Mouse (Mus musculus): ENCODE measurements around the gene Mcm2.

Gene Mcm2

DNA sequence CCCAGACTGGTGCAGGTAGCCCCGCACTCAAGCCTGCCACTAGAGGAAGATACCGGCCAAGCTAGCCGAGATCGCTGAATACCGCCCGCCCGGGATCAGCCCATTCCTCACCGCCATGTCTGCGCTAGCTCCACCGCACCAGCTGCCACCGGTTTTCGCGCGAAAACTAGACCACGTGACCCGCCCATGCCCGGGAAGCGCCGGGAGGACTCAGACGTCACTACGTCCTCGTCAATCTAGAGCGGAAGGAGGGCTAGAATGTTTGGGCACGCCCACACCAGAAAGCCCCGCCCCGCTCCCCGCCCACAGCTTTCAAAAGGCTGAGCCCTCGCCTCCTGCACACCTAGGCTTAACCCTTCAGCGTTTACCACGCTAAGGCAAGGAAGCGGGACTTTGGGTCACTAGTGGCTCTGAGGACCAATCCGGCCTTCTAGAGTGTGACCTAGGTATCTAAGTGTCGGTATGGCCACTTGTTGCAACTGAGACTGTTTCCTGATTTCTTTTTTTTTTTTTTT, at the start of gene Mcm2:
TSS of gene Mcm2 (minus strand) at position 247 of the 515 bp plus-strand sequence.
- DNase-seq (ENCODE audit: low spot score): peak; percentile 98

DNA sequence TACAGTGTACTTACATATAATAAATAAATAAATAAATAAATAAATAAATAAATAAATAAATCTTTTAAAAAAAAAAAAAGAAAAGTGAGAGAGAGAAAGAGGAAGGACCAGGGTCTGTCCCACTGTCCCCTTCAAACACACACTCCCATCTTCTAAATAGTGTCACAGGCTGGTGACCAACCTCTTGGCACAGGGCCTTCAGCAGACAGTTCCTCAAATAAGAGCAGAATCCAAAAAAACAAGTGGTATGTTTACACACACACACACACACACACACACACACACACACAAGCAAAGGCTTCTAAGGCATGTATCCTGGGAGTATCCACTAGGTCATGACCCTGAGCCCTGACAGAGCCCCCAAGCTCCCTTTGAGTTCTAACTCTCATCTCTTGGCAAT, 49.2 kb upstream of the Mcm2 start:
- DNase-seq (ENCODE audit: low spot score): no peak

DNA sequence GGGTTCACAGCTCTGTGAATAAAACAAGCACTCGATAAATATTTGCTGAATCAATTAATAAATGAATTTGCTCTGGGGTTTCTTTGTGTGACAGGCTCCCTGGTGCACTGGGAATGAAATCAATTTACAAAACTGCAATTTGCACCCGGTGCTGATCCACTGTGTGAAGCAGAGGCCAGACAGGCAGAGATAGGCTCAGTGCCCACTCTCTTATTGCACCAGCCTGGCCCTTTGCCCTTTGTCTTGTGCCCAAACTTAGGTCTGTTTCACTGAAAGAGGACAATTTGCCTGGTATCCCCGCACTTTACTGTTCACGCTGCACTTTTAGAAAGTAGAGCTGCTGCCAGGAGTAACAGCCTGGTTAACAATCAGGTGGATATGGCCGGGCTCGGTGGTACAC, 47.9 kb upstream of the Mcm2 start:
- DNase-seq (ENCODE audit: low spot score): no peak

DNA sequence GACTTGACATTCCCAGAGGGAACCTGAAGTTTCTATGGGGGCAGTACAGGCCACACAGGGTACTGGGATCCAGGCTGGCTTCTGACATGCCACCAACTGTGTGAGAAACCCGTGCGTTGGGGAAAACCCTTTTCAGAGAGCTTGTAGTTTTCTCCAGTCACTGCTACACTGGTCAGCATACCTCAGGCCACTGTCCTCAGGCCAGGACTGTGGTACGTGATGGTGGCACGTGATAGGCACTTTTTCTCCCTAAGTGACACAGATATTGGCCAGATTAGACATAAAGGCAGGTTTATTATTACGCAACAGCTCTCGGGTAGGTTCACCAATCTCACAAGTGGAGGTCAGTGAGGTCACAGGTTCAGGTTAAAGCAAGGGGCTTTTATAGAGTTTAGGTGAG, 45.1 kb upstream of the Mcm2 start:
- no peak for DNase-seq (ENCODE audit: low spot score)

DNA sequence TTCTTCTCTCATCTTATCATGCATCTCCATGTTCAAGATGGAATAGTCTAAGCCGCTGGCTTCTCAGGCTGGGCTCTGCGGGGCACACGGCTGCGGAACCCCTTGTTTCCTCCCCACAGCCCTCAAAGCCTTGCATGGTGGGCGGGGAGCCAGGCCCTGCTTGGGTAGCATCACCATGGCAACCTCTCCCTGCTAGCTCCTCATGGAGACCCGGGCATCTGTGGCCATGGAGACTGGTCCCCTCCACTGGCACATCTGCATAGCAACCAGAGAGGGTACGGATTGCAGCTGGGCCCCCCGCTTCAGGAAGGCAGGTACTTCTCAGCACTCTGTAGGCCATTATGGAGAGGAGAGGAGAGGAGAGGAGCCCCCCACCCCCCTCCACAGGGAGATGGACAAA, 44.0 kb upstream of the Mcm2 start:
- DNase-seq (ENCODE audit: low spot score): no peak

DNA sequence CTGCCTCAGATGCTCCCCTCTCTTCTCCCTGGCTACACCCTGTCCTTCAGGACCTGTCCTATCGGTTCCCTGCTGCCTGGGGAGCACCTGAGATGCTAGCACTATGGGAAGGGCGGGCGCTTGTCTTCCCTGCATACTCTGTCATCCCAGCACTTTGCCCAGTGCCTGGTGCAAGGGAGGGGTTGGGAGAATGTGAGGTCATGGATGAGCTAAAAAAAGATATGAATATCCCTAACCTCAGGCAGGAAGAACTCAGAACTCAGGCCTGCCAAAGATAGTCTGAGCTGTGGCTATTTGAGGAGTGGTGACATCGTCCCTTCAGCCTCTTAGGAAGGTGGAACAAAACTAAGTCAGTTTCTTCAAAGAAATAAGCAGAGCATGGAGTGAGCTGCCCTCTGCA, 43.0 kb upstream of the Mcm2 start:
- DNase-seq (ENCODE audit: low spot score): no peak

DNA sequence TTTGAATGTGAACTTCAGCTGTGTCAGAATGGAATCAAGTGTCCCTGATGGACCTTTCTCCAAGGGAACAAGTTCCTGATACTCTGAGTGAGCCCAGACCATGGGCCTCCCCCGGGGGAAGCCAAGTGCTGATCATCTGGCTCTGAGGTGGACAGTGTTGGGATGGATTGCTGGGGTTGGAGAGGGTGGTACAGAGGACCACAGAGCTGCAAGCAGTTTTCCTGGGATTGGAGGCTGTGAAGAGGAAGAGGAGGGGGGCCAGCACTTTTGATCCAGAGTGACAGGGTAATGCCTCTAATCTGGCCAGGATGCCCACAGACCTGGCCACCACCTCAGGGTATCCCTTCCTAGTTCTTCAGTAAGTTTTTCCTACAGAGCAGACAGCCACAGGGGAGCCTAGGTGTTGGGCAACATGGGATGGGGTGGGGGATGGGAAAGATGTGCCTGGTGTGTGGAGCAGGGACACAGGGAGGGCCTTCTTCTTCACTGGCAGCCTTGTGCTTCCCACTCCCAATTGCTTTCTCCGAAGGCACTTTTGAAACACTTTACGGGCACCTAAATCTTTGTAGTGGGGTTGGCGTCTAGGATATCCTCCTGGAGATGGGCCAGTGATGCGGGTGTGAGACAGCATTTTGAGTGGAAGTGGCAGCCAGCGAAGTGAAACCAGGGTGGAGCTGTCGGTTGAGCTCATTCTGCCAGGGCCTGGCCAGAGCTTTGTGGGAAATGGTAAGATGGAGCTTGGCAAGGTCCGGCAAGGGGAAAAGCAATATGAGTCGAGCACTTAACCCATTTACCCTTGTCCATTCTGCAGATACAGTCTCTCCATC, 41.7 kb upstream of the Mcm2 start:
- DNase-seq (ENCODE audit: low spot score): no peak

DNA sequence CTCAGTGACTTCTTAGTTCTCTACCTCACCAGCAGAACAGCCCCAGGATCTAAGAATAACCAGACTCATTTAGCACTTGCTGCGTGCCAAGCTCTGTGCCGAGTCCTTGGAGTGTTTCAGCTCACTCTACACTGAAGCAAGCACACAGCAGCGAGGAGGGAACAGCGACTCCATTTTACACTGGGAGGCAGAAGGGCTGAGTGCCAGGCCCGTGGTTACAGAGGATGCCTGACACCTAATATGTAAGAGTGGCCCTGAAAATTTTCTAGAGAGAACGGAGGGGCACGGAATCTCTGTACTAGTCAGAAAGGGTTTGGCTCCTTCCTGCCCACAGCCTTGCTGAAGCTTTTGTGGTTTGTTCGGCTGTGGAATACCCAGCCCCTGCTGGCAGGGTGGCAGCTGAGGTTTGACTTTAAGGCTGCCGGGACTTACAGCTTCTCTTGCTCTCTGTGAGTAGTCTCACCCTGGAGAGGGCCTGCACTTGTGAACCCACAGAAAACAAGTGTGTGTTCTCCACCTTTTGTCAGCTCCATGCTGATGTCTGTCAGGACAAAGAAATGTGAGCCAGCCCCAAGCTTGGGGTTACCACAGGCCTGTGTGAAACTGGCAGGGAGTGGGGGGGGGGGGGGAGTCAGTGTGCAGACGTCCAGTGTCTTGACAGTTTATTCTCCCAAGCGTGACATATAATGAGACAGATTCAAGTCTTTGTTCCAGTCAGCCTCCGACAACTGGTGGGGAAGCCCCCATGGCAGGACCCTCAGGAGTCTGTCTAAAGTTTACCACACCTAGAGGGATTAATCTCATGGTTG, 40.9 kb upstream of the Mcm2 start:
- DNase-seq (ENCODE audit: low spot score): no peak

DNA sequence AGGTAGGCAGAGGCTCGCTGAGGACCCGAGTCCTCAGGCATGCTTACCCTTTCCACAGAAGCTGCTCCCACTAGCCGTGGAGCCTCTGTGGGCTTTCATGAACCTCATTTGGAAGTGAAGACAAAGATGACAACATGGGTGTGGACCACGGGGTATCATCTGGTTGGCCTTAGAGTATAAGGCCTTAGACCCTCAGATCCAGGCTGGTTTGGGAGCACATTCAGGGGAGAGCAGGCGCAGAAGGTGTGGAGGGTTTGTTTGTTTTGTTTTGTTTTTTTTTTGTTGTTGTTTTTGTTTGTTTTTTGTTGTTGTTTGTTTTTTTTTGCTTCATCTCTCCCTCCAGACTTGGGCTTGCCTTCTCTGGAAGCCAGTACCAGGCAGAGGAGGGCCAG, 40.1 kb upstream of the Mcm2 start:
- no peak for DNase-seq (ENCODE audit: low spot score)

DNA sequence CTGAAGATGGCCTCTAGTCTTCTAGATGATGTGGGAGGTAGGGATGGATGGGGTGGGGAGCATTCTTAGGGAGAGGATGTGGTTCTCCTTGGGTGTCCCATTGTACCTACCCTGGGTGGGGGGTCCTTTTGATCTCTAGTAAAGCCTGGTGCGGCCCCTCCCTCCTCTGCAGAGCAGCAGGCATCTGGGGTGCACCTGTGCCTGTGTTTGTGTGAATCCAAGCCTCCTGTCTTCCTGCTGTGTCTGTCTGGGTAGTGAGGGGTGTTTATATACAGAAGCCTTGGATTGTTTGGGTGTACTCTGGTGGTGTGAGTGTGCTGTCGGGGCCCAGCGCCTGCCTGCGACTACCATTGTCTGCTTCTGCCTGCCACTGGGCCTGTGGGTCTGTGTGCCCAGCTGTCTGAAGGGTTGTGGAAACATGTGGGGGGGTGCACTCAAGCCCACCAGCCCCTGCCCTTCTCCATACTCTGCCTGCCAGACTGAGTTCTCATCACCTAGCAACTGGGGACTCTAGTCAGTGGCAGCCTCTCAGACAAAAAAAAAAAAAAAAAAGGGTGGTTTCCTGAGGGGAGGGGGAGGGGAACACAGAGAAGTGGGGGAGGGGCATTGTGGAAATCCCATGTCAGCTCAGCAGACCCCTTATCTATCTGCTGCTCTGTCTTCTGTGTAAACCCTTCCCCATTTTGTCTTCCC, 39.5 kb upstream of the Mcm2 start:
- no peak for DNase-seq (ENCODE audit: low spot score)

DNA sequence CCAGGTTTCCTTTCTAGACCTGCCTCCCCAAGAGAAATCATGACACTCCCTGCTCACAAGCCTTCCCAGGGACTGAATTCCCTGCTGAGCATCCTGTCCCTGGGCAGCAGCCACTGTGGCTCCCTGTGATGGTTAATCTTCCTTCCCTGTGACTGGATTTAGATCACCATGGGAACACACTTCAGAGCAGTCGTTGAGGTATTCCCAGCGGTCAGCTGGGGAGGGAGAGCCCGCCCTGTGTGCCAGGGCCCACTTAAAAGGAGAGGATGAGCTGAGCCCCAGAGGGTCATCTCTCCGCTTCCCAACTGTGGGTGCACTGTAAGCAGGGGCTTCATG, 38.6 kb upstream of the Mcm2 start:
- no peak for DNase-seq (ENCODE audit: low spot score)

DNA sequence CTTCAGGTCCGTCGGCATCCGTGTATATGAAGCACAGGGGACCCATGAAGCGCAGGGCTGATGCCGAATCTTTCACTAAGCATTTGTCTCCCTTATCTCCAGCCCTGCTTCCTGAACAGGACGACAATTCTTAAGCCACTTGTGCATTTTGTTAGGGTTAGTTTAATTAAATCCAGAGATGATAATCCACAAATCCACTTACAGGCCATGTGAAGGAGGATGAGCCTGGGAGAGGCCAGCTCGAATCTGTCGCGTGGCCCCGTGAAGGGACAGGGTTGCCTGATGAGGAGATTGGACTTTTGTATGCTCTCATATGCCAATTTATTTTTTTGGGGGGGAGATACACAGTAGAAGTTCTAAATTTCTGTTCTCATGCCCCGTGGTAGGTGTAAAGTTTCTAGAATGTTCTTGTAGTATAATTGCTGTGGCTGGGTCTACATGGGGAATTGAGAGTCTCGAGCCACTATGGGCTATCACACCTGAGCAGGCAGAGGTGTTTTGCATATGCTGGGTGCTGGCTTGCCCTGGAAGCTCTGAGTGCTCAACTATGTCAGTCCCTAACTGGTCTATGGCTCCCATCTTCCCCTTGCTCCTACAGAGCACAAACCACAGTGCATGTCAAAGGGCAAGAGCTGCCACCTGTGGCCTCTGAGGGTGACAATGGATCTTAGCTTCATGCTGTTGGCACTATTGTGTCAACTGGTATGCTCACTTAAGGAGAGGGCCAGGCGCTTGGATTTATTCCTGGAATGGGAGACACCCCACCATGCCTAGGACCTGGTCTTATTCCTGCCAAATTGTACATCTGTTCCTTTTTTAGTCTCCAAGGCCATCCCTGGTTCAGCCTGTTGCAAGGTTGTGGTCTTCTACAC, 38.0 kb upstream of the Mcm2 start:
- DNase-seq (ENCODE audit: low spot score): no peak

DNA sequence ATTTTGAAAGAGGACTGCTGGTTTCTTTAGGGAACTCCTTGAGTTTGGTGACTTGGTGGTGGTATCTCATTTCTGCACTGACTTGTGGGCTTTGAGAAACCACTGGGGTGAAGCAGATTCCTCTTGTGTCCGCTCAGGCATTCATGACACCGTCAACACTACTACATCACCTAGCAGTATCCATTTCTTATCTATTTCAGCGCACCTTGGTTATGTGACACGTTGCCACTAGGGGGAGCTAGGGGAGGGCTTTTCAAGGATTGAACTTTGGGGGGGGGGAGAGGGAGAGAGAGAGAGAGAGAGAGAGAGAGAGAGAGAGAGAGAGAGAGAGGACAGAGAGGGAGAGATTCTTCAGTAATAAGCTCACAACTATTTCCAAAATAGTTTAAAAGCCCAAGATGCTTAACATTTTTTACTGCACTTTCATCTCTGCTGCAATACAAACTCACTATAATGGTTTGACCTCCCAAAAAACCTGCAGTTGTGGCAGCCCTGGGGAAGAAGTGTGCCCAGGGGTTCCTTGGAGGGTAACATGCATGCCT, 37.2 kb upstream of the Mcm2 start:
- DNase-seq (ENCODE audit: low spot score): peak; percentile 70

DNA sequence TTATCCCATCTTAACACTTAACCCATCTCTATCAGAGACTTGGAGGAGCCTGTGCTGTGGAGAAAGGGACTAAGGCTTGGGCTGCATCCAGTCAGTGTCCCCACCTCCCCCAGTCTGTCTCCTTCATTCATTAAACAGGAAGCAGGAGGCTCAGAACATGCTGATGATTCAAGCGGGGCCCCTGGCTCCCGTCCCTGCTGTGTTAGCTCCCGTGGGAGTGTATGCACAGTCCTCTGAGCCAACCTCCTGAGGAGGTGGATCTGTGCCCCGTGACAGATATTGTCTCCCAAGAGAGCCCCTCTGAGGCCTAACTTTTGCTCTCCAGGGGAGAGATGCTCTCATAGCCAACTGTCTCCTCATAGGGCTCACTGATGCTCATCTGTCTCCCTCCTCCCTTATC, 36.2 kb upstream of the Mcm2 start:
- DNase-seq (ENCODE audit: low spot score): no peak

DNA sequence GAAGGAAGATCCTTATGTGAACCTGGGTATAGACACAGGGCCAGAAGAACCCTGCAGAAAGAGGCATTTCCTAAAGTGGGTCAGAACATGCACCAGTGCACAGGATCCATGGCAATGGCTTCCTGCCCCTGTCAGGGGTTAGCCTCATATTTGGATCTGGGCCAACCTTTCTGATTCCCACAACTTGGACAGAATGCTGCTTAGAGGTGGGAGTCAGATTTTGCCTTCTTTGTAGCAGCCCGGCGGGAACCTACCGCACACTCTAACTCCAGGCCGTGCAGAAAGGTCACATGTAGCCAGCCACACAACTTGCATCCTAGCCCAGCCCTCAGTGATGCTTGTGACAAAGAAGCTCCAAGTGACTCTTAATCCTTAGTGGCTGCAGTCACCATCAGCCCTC, 35.6 kb upstream of the Mcm2 start:
- DNase-seq (ENCODE audit: low spot score): no peak

DNA sequence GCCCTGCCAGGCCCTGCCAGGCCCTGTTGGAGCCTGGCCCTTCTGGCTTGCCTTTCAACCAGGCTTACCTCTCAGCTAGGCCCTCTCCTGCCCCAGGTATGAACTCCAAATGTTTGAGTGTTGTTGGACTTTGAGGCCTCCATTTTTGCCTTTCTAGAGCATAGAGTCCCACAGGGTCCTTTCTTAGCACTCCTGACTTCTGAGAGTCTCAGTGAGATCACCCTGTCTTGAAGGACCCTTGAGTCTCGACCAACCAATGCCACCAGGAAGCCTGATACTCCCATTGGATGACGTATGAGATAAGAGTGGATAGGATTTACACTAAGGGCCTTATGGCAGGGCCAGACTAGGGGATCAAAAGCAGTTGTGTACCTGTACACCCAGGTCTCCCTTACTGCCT, 32.9 kb upstream of the Mcm2 start:
- no peak for DNase-seq (ENCODE audit: low spot score)

DNA sequence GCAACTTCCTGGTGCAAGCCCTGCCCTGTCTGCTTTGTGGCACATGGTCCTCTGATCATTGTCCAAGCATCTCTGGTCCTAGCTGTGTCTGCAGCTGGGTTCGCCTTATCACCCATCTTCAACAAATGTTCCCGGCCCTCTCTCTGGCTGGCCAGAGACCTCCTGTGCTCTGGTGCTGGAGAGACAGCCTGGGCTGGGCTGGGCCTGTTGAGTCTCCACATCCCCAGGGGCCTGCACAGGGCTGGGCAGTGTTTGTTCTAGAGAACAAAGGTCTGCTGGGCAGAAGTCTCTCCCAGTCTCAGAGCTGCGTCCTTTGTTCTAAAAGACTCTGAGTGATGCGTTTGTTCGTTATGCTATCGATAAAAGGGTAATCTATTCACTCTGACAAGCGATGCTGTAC, 31.5 kb upstream of the Mcm2 start:
- no peak for DNase-seq (ENCODE audit: low spot score)

DNA sequence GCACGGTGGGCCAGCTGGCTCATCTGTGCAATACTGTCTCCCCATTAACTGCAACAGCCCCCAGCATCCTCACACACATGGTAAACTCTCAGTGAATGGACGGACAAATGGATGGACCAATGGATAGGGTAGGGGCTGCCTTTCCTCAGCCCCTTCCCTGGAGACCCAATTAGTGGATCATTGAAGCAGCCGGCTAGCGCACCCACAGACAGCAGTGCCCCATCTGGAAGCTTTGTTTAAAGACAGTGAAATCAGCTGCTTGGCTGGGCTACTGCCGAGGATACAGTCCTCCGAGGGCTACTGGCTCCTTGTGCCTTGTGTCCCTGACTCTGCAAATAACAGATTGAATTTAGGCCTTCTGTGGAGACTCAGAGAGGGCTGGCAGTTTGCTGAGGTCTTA, 30.9 kb upstream of the Mcm2 start:
- DNase-seq (ENCODE audit: low spot score): no peak

DNA sequence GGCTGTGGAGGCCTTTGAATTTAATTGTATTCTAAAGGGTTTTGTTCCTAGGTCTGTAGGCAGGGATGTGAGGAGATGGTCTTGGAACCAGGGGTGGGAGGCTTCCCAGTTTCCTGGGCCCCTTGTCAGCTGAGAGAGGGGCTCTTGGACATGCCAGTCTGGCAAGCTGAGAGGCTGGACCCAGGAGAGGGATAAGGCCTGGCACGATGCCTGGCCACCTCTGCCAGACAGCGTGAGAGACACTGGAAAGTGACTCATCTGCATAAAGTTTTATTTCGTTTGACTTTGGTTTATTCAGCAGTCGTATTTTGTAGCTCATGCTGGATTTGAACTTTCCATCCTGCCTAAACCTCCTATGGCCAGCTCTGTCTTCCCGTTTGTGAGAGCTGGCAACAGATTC, 30.0 kb upstream of the Mcm2 start:
- no peak for DNase-seq (ENCODE audit: low spot score)

DNA sequence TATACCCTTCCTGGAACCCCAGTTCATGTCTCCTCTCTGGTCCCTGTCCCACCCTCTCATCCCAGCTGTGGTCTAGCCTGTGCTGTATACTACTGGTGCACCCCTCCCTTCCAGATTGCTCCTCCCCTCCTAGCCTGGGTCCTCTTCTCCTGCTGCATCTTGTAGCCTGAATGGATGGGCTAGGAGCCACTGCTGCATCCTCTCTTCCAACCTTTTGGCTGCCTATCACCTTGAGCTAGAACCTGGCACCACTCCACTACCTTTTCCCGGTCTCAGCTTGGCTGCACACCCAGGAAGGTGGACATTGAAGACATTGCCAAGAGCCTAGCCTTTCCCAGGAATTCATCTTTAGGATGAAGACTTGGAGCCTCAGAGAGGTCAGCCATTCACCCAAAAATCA, 29.4 kb upstream of the Mcm2 start:
- no peak for DNase-seq (ENCODE audit: low spot score)

DNA sequence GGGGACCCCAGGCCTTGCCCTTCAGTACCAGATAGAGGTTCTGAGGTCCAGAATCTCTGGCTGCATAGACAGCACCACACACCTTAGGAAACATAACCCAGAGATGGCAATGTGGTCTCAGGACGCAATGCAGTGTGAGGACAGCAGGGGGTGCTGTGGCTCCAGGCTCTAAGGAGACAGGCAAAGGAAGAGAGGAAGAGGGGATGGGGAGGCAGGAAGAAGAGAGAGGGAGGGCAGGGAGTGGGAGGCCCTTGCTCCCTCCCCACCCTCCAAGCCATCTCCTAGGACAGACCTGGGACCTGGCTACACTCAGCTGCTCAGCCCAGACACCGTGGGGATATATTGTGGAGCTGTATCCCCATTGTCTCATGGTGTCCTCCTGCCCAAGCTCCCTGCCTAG, 29.0 kb upstream of the Mcm2 start:
- peak; percentile 90 for DNase-seq (ENCODE audit: low spot score)

DNA sequence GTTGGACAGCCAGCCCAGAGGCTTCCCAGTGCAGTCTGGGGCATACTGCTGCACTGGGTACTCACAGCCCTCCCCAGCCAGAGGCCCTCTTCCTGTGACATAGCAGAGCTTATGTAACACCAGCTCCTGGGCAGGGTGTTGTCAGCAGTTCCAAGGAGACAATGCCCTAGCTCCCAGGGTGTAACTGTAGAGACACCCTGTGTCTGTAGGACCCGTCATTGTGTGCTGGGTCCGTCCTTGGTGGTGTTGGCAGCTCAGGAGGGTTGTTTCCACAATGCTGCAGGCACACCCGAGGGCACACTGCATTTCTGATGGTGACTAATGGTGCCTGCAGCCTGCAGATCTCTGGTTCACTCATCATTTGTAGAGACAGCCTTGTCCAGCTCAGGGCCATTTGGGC, 28.3 kb upstream of the Mcm2 start:
- no peak for DNase-seq (ENCODE audit: low spot score)

All from testis, postnatal 10 days (tissue).